Mouse (Mus musculus) neural tube, embryonic 12.5 days (tissue): ENCODE data around the gene Vmp1. TPM values are rescaled to one million over a fixed set of nuclear protein-coding genes. Genes with fewer than 3 reads are reported as not detected.

Experiments
- ATAC-seq: fragments of 200-750 bp; cut with Nextera tagmentation; 2 replicates; pipeline ENCODE4 v1.8.0; 2017; ENCODE audit warnings: low read depth, mild to moderate bottlenecking, moderate TSS enrichment, moderate library complexity; ENCODE audit not compliant: low FRiP score
- H3K27ac ChIP-seq: fragments of 300-500 bp; sonication (generic); 2 replicates; pipeline ENCODE4 v1.5.1; 2016
- H3K27me3 ChIP-seq: fragments of 300-500 bp; sonication (generic); replicated peaks from 2 replicates; pipeline ENCODE4 v1.6.1; 2016; ENCODE audit warnings: mild to moderate bottlenecking
- H3K36me3 ChIP-seq: fragments of 300-500 bp; sonication (generic); 2 replicates; pipeline ENCODE4 v1.6.1; 2016; ENCODE audit warnings: mild to moderate bottlenecking
- H3K4me1 ChIP-seq: fragments of 300-500 bp; sonication (generic); 2 replicates; pipeline ENCODE4 v1.6.1; 2016
- H3K4me2 ChIP-seq: fragments of 300-500 bp; sonication (generic); replicated peaks from 2 replicates; pipeline ENCODE4 v1.6.1; 2016; ENCODE audit warnings: mild to moderate bottlenecking
- H3K4me3 ChIP-seq: fragments of 300-500 bp; sonication (generic); 2 replicates; pipeline ENCODE4 v1.5.1; 2016
- H3K9ac ChIP-seq: fragments of 300-500 bp; sonication (generic); 2 replicates; pipeline ENCODE4 v1.6.1; 2016; ENCODE audit warnings: mild to moderate bottlenecking
- H3K9me3 ChIP-seq: fragments of 300-500 bp; sonication (generic); 2 replicates; pipeline ENCODE4 v1.6.1; 2016; ENCODE audit warnings: mild to moderate bottlenecking
- WGBS: fragments of 180-500 bp; shearing (Covaris S2); methylation state at CpG from one replicate; pipeline ENCODE4 v1.1.7; 2016; 5-methylcytosine and 5-hydroxymethylcytosine counted together
- polyA plus RNA-seq: library from polyadenylated mRNA; unstranded; fragments of >200 nt; fragmentation: Nextera tagmentation; extraction: Ambion mirVana; gene quantifications from 2 replicates; pipeline ENCODE4 v1.2.1, GENCODE M21; 2016

The Vmp1 gene
- polyA plus RNA-seq = 96.6 and 97.0 TPM in 2 replicates

GRCm38 (mm10) chr11:86683395-86684125 lies at the start of gene Vmp1, which contains the start of gene Ptrh2:
Vmp1 (minus strand) TSS chr11:86683836.
Ptrh2 (plus strand) TSS chr11:86683985.
- under 1% methylated on average over 56 of the region's 56 CpGs for WGBS
- ATAC-seq = peak; percentile 95
- peak within 1 kb of the TSS; percentile 83 for H3K4me2 ChIP-seq
- no peaks in the 10 kb centered on the region for H3K27me3 ChIP-seq
- H3K4me1 ChIP-seq = peaks cover 18% of the 10 kb centered on the region
- peaks cover 14% of the 10 kb centered on the region; the same call in 1 of the 2 replicates for H3K36me3 ChIP-seq
- peak within 1 kb of the TSS; percentile 81 for H3K27ac ChIP-seq
- H3K9ac ChIP-seq = peak within 1 kb of the TSS; percentile 73
- peak within 1 kb of the TSS; percentile 79 for H3K4me3 ChIP-seq
- H3K9me3 ChIP-seq = no peaks in the 10 kb centered on the region

DNA sequence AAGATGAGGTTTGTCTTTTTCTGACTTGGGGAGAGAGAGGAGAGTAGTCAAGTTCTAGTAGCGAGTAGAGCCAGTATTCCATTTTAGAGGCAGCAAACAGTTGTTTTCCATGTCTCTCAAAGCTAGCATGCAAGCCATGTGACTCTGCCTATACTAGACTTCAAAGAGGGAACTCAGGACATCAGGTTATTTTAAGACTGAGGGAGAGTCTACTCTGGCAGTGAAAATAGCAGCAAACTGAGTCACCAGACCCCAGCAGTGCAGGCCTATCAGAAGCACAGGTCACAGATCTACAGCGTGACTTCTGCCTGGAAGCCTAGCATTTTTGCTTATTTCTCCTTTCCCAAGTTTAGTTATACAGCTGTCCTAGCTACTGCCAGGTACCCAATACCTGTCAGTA lies 47.8 kb upstream of the Vmp1 start:
- Histone ChIP-seq H3K4me1 (no peaks in the 10 kb centered on the region), H3K9me3 (no peaks in the 10 kb centered on the region), H3K27me3 (no peaks in the 10 kb centered on the region), H3K4me3 (no peak overlapping the region), H3K4me2 (no peak overlapping the region), H3K9ac (no peak overlapping the region), H3K36me3 (peaks cover 40% of the 10 kb centered on the region), H3K27ac (no peak overlapping the region)
- no peak for ATAC-seq
- WGBS = 93% methylated on average over 2 of the region's 2 CpGs

- H3K36me3 ChIP-seq = peaks cover 42% of the 10 kb centered on the region
- no peak for ATAC-seq
- no peak overlapping the region for H3K4me2 ChIP-seq
- H3K4me3 ChIP-seq = no peak overlapping the region
- H3K27me3 ChIP-seq = no peaks in the 10 kb centered on the region
- no peak overlapping the region for H3K27ac ChIP-seq
- no peaks in the 10 kb centered on the region for H3K4me1 ChIP-seq
- H3K9ac ChIP-seq = no peak overlapping the region
- H3K9me3 ChIP-seq = no peaks in the 10 kb centered on the region
Measured at GRCm38 (mm10) chr11:86725607-86726006, 42.0 kb upstream of the Vmp1 start.

GRCm38 (mm10) chr11:86724982-86725381 lies 41.3 kb upstream of the Vmp1 start:
- Histone ChIP-seq H3K9me3 (no peaks in the 10 kb centered on the region), H3K27ac (no peak overlapping the region), H3K4me3 (no peak overlapping the region), H3K4me1 (no peaks in the 10 kb centered on the region), H3K27me3 (no peaks in the 10 kb centered on the region), H3K36me3 (peaks cover 45% of the 10 kb centered on the region), H3K9ac (no peak overlapping the region), H3K4me2 (no peak overlapping the region)
- 94% methylated on average over 7 of the region's 7 CpGs for WGBS
- ATAC-seq = no peak

GRCm38 (mm10) chr11:86724004-86724403 lies 40.4 kb upstream of the Vmp1 start:
- Histone ChIP-seq H3K27me3 (no peaks in the 10 kb centered on the region), H3K36me3 (peaks cover 48% of the 10 kb centered on the region), H3K9ac (no peak overlapping the region), H3K9me3 (no peaks in the 10 kb centered on the region), H3K4me2 (no peak overlapping the region), H3K27ac (no peak overlapping the region), H3K4me3 (no peak overlapping the region), H3K4me1 (no peaks in the 10 kb centered on the region)
- no peak for ATAC-seq
- 95% methylated on average over 3 of the region's 3 CpGs for WGBS

DNA sequence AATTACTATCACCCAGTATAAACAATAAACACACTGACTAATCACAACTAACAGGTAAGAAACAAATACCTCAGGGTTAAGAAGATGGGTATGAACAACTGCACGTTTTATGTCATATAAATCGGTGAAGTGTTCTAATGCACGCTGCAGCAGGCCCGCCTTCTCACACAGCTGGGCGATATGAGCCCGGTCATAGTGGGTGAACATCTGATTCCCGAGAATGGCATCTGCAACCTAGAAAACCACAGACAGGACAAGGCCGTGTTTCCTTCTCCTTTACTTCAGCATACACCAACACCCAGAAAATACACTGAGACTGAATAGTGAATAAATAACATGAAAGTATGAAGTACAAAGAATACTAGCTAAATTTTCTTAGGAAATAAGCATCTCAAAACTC lies 35.8 kb upstream of the Vmp1 start:
- Histone ChIP-seq H3K4me3 (no peak overlapping the region), H3K4me2 (no peak overlapping the region), H3K9me3 (no peaks in the 10 kb centered on the region), H3K9ac (no peak overlapping the region), H3K27me3 (no peaks in the 10 kb centered on the region), H3K27ac (no peak overlapping the region), H3K36me3 (peaks cover 60% of the 10 kb centered on the region), H3K4me1 (no peaks in the 10 kb centered on the region)
- ATAC-seq = no peak
- 94% methylated on average over 8 of the region's 8 CpGs for WGBS

DNA sequence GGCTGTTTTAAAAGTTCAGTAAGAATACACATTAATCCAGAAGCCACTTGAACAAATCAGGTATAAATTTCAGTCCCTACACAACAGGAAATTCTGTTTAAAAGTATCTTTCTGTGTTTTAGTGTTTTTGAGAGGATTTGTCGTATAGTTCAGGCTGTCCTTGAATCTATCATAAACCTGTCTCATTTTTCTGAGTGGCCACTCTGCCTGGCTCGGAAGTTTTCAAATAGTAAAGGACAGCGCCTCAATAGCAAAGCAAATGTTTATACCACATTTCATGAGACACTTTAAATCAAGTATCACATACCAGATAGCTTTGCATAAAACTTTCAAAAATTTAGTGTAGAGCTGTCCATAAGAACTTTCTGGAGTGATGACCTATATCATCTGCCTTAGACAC lies 34.7 kb upstream of the Vmp1 start:
- no peak for ATAC-seq
- Histone ChIP-seq H3K27ac (no peak overlapping the region), H3K4me1 (no peaks in the 10 kb centered on the region), H3K9ac (no peak overlapping the region), H3K4me3 (no peak overlapping the region), H3K9me3 (no peaks in the 10 kb centered on the region), H3K27me3 (no peaks in the 10 kb centered on the region), H3K36me3 (peaks cover 56% of the 10 kb centered on the region), H3K4me2 (no peak overlapping the region)
- WGBS = 98% methylated on average over 3 of the region's 3 CpGs

GRCm38 (mm10) chr11:86717306-86718065 lies 33.9 kb upstream of the Vmp1 start:
- ATAC-seq = no peak
- 93% methylated on average over 6 of the region's 6 CpGs for WGBS

DNA sequence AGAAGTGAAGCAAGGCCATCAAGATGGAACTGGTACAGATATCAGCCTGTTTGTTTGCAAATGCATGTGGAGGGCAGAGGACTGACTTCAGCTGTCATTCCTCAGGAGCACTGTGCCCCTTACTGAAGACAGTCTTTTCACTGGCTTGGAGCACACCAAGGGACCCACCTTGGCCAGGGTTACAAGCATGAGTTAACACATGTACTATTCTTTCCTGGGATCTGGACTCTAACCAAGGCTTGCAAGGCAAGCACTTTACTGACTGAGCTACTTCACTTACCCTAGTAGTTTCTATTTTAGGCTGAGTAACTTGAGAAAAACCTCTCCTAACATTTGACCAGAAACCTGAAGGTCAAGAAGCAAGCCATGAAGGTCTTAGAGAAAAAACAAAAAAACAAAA lies 31.0 kb upstream of the Vmp1 start:
- no peak for ATAC-seq
- Histone ChIP-seq H3K27me3 (no peaks in the 10 kb centered on the region), H3K4me3 (no peak overlapping the region), H3K27ac (no peak overlapping the region), H3K9me3 (no peaks in the 10 kb centered on the region), H3K4me1 (no peaks in the 10 kb centered on the region), H3K4me2 (no peak overlapping the region), H3K36me3 (peaks cover 60% of the 10 kb centered on the region), H3K9ac (no peak overlapping the region)

More at GRCm38 (mm10) chr11:86717306-86718065, 33.9 kb upstream of the Vmp1 start:
- no peak overlapping the region for H3K4me2 ChIP-seq
- peaks cover 57% of the 10 kb centered on the region for H3K36me3 ChIP-seq
- H3K27ac ChIP-seq = no peak overlapping the region
- H3K27me3 ChIP-seq = no peaks in the 10 kb centered on the region
- H3K9ac ChIP-seq = no peak overlapping the region
- H3K4me1 ChIP-seq = no peaks in the 10 kb centered on the region
- H3K4me3 ChIP-seq = no peak overlapping the region
- H3K9me3 ChIP-seq = no peaks in the 10 kb centered on the region

DNA sequence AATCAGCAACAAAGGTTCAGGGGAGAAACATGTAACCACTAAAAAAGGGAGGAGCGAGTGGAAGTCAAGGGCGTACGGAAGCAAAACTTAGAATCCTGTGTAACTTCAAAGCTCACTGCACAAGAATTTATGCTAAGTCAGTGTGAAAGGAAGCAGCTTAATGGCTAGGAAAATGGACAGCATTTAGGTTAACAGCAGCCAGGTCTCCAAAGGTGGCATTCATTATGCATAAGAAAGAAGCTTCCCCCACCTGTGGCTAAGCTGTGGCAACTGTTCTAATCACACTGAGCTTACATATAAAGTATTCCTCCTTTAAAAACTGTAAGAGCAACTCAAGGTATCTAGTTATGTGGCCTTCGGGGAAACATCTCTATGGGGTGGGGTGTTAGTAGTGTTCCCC lies 17.5 kb upstream of the Vmp1 start:
- H3K4me2 ChIP-seq = no peak overlapping the region
- H3K4me3 ChIP-seq = no peak overlapping the region
- H3K36me3 ChIP-seq = peaks cover 80% of the 10 kb centered on the region
- no peak for ATAC-seq
- no peaks in the 10 kb centered on the region for H3K27me3 ChIP-seq
- H3K4me1 ChIP-seq = no peaks in the 10 kb centered on the region
- WGBS = 97% methylated on average over 4 of the region's 4 CpGs
- no peaks in the 10 kb centered on the region for H3K9me3 ChIP-seq
- no peak overlapping the region for H3K9ac ChIP-seq
- no peak overlapping the region for H3K27ac ChIP-seq

DNA sequence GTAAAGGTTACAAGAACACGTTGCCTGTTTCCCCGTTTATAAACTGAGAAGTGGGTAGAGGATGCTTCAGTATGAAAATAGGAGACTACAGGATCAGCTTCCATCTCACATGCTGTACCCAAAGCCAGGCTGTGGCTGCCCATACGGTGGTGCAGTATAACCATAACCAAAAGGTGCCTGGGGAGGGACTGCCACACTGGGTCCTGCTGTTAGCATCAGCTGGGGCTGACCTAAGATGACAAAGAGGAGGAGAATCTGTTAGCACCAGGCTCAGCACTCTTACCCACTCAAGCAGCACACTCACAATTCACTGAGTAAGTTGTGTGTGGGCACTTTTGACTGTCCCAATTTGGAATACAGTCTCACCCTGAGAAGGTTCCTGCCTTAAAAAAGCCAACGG lies 11.8 kb upstream of the Vmp1 start:
- H3K4me1 ChIP-seq = no peaks in the 10 kb centered on the region
- H3K9ac ChIP-seq = no peak overlapping the region
- no peak overlapping the region for H3K4me3 ChIP-seq
- no peak overlapping the region for H3K27ac ChIP-seq
- WGBS = 66% methylated on average over 4 of the region's 4 CpGs
- H3K4me2 ChIP-seq = no peak overlapping the region
- H3K36me3 ChIP-seq = peaks cover 75% of the 10 kb centered on the region
- no peaks in the 10 kb centered on the region for H3K9me3 ChIP-seq
- no peaks in the 10 kb centered on the region for H3K27me3 ChIP-seq
- no peak for ATAC-seq

- no peak for ATAC-seq
- H3K9ac ChIP-seq = no peak overlapping the region
- H3K4me1 ChIP-seq = no peaks in the 10 kb centered on the region
- WGBS = 94% methylated on average over 2 of the region's 2 CpGs
- H3K4me3 ChIP-seq = no peak overlapping the region
- H3K36me3 ChIP-seq = peaks cover 71% of the 10 kb centered on the region
- H3K27me3 ChIP-seq = no peaks in the 10 kb centered on the region
- H3K4me2 ChIP-seq = no peak overlapping the region
- H3K9me3 ChIP-seq = no peaks in the 10 kb centered on the region
- no peak overlapping the region for H3K27ac ChIP-seq
Measured at GRCm38 (mm10) chr11:86692546-86692945, 8.9 kb upstream of the Vmp1 start.
